Mouse (Mus musculus) liver, adult 2 months (tissue): ENCODE results near the gene Mapk8ip3. TPM values are rescaled to one million over a fixed set of nuclear protein-coding genes. Genes with fewer than 3 reads are reported as not detected.
"Not testable (repeated sequence)": the region's sequence is repeated elsewhere in the genome, so short reads cannot be mapped to it uniquely, and the experiment has no call there.

ENCODE experiments used
- DNase-seq: peaks from one replicate; pipeline ENCODE4 v3.0.0-alpha.2; 2011; ENCODE audit warnings: low read depth, low spot score; ENCODE audit errors: extremely low read depth
- H3K27ac ChIP-seq: fragments of 200-500 bp; replicated peaks from 2 replicates; pipeline ENCODE4 v1.5.1; 2012; ENCODE audit warnings: low read depth, mild to moderate bottlenecking, control low read depth, inconsistent platforms, low read length; ENCODE audit not compliant: insufficient read depth
- H3K27me3 ChIP-seq: fragments of 200-500 bp; 2 replicates; pipeline ENCODE4 v1.6.1; 2012; ENCODE audit warnings: mild to moderate bottlenecking, moderate library complexity, low read length, inconsistent platforms; ENCODE audit not compliant: control insufficient read depth, insufficient read depth
- H3K36me3 ChIP-seq: fragments of 200-500 bp; 2 replicates; pipeline ENCODE4 v1.6.1; 2012; ENCODE audit warnings: low read length, inconsistent platforms; ENCODE audit not compliant: control insufficient read depth, insufficient read depth
- H3K4me1 ChIP-seq: fragments of 200-500 bp; 2 replicates; pipeline ENCODE4 v1.6.1; 2011; ENCODE audit warnings: low read length; ENCODE audit not compliant: control insufficient read depth, insufficient read depth
- H3K4me3 ChIP-seq: fragments of 200-500 bp; 2 replicates; pipeline ENCODE4 v1.5.1; 2011; ENCODE audit warnings: low read depth, mild to moderate bottlenecking, control low read depth, low read length, moderate library complexity; ENCODE audit not compliant: insufficient read depth
- H3K79me2 ChIP-seq: fragments of 200-500 bp; 2 replicates; pipeline ENCODE4 v1.6.1; 2012; ENCODE audit warnings: inconsistent platforms, mild to moderate bottlenecking, low read length, moderate library complexity; ENCODE audit not compliant: control insufficient read depth, insufficient read depth
- H3K9ac ChIP-seq: fragments of 200-500 bp; 2 replicates; pipeline ENCODE4 v1.6.1; 2012; ENCODE audit warnings: low read depth, mild to moderate bottlenecking, control low read depth, inconsistent platforms, low read length
- CTCF ChIP-seq: fragments of 200-500 bp; IDR thresholded peaks from 2 replicates; pipeline ENCODE4 v1.5.1; 2011; ENCODE audit warnings: low read depth, low read length, control low read depth
- POLR2A ChIP-seq: fragments of 200-500 bp; IDR thresholded peaks from 2 replicates; pipeline ENCODE4 v1.6.1; 2011; ENCODE audit warnings: low read length, control low read depth; ENCODE audit not compliant: insufficient read depth; ENCODE audit errors: extremely low read depth
- WGBS: fragments of 180-500 bp; shearing (Covaris S2); methylation state at CpG from one replicate; pipeline ENCODE4 v1.1.7; 2018; 5-methylcytosine and 5-hydroxymethylcytosine counted together
- polyA plus RNA-seq: library from polyadenylated mRNA; depleted of rRNA; stranded (reverse); fragments of >200 nt; gene quantifications from 2 replicates; pipeline ENCODE4 v1.2.3, GENCODE M21; 2012
- total RNA-seq: library from RNA; depleted of rRNA; stranded (reverse); fragments of >200 nt; gene quantifications from 2 replicates; pipeline ENCODE4 v1.2.3, GENCODE M21; 2014

The Mapk8ip3 gene
- total and polyA plus RNA-seq, 2 experiments, result 11.7 to 51.4 TPM

- no peak overlapping the region for H3K4me3 ChIP-seq
- no peak for DNase-seq
- TF ChIP-seq CTCF (no peak), POLR2A (no peak)
- no peak overlapping the region for H3K27ac ChIP-seq
- no peak overlapping the region for H3K9ac ChIP-seq
- 91% methylated on average over 2 of the region's 2 CpGs for WGBS
- H3K79me2 ChIP-seq, result peaks cover 3% of the 10 kb centered on the region; the same call in 1 of the 2 replicates
- peaks cover 4% of the 10 kb centered on the region for H3K4me1 ChIP-seq
- peaks cover 26% of the 10 kb centered on the region for H3K36me3 ChIP-seq
- no peaks in the 10 kb centered on the region for H3K27me3 ChIP-seq
Measured at GRCm38 (mm10) chr17:24950671-24951070, 13.9 kb upstream of the Mapk8ip3 start.

- TF ChIP-seq CTCF, result no peak
- TF ChIP-seq POLR2A, result no peak
- H3K4me1 ChIP-seq, result peaks cover 3% of the 10 kb centered on the region; the same call in 1 of the 2 replicates
- H3K79me2 ChIP-seq, result peaks cover 3% of the 10 kb centered on the region; the same call in 1 of the 2 replicates
- H3K9ac ChIP-seq, result no peak overlapping the region
- 57% methylated on average over 5 of the region's 5 CpGs for WGBS
- no peak overlapping the region for H3K4me3 ChIP-seq
- H3K27ac ChIP-seq, result no peak overlapping the region
- DNase-seq, result peak; percentile 18
- H3K36me3 ChIP-seq, result peaks cover 22% of the 10 kb centered on the region
- H3K27me3 ChIP-seq, result no peaks in the 10 kb centered on the region
Measured at GRCm38 (mm10) chr17:24948204-24948603, 11.4 kb upstream of the Mapk8ip3 start.

DNA sequence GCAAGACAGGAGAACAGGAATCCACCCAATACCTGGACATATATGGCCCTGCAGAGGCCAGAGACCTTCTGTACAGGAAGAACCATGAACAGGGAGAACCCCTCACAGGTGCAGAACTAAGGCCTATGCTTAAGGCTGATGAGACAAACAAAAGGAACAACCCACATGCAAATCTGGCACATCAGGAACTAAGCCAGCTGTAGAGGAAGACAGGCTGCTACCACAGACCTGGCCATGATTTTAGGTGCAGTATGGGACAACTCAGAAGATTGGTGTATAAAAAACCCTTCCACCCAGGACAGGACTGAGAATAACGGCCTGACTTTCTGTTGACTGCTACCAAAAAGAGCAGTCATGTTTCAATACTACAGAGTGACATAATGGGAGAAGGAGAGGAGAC is 6.8 kb upstream of the Mapk8ip3 start:
- H3K27ac ChIP-seq, result not testable (repeated sequence)
- H3K36me3 ChIP-seq, result peaks cover 20% of the 10 kb centered on the region

GRCm38 (mm10) chr17:24943036-24943435 is 6.3 kb upstream of the Mapk8ip3 start:
- H3K36me3 ChIP-seq, result peaks cover 17% of the 10 kb centered on the region
- TF ChIP-seq CTCF (no peak), POLR2A (no peak)
- no peaks in the 10 kb centered on the region for H3K79me2 ChIP-seq
- H3K27me3 ChIP-seq, result no peaks in the 10 kb centered on the region
- H3K4me1 ChIP-seq, result no peaks in the 10 kb centered on the region
- H3K4me3 ChIP-seq, result no peak overlapping the region
- no peak for DNase-seq
- 88% methylated on average over 7 of the region's 7 CpGs for WGBS
- no peak overlapping the region for H3K27ac ChIP-seq
- no peak overlapping the region for H3K9ac ChIP-seq

More for the DNA sequence above, 6.8 kb upstream of the Mapk8ip3 start:
- DNase-seq, H3K4me1 ChIP-seq, H3K4me3 ChIP-seq, H3K9ac ChIP-seq, H3K79me2 ChIP-seq, H3K27me3 ChIP-seq: not testable (repeated sequence)
- 79% methylated on average over 1 of the region's 1 CpGs for WGBS

GRCm38 (mm10) chr17:24942453-24942852 is 5.7 kb upstream of the Mapk8ip3 start:
- DNase-seq, result peak; percentile 21
- 1% methylated on average over 2 of the region's 2 CpGs for WGBS
- peaks cover 14% of the 10 kb centered on the region for H3K36me3 ChIP-seq
- TF ChIP-seq CTCF, result peak; percentile 66
- H3K27ac ChIP-seq, H3K9ac ChIP-seq, H3K4me3 ChIP-seq, H3K4me1 ChIP-seq, H3K27me3 ChIP-seq, H3K79me2 ChIP-seq: not testable (repeated sequence)

DNA sequence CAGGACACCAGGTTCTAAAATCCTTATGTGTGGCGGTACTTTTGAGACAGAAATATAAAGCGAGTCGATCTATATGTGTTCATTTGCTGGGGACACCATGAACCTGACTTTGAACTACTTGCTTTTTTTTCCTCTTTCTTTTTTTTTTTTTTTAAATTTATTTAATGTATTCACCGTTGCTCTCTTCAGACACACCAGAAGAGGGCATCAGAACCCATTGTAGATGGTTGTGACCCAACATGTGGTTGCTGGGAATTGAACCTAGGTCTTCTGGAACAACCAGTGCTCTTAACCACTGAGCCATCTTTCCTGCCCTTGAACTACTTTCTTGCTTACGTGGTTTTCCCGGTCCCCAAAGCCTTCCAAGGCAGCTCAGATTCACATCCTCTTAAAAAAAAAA is 489 bp upstream of the Mapk8ip3 start:
- H3K36me3 ChIP-seq, result no peaks in the 10 kb centered on the region
- 42% methylated on average over 6 of the region's 6 CpGs for WGBS
- H3K4me1 ChIP-seq, result peaks cover 4% of the 10 kb centered on the region
- TF ChIP-seq POLR2A, result no peak
- TF ChIP-seq CTCF, result no peak
- peak overlapping the region; percentile 64 for H3K27ac ChIP-seq
- H3K27me3 ChIP-seq, result no peaks in the 10 kb centered on the region
- H3K9ac ChIP-seq, result peak overlapping the region; percentile 64
- DNase-seq, result no peak
- peaks cover 15% of the 10 kb centered on the region for H3K79me2 ChIP-seq
- peak overlapping the region; percentile 31; the same call in 1 of the 2 replicates for H3K4me3 ChIP-seq
